Mouse (Mus musculus) stomach, postnatal 0 days (tissue): ENCODE measurements around the gene Gpr183.

Source experiments
- CTCF ChIP-seq: IDR thresholded peaks from 2 replicates; pipeline ENCODE4 v1.5.1; 2016; ENCODE audit warnings: antibody characterized with exemption, low read depth, mild to moderate bottlenecking, moderate library complexity
- EP300 ChIP-seq: optimal IDR thresholded peaks from 2 replicates; pipeline ENCODE3; 2016; ENCODE audit warnings: antibody characterized with exemption

GRCm38 (mm10) chr14:121904754-121905153 lies 60.2 kb downstream of the Gpr183 start:
- no peak for TF ChIP-seq EP300
- no peak for TF ChIP-seq CTCF
